Mouse (Mus musculus): Measurements from ENCODE around the gene Cln6. TPM values are rescaled to one million over a fixed set of nuclear protein-coding genes. Genes with fewer than 3 reads are reported as not detected.
"Not testable (repeated sequence)": the region's sequence is repeated elsewhere in the genome, so short reads cannot be mapped to it uniquely, and the experiment has no call there.

Cln6 gene
- polyA plus RNA-seq, 1 experiment: 94.0 TPM

- H3K4me1 ChIP-seq (ENCODE audit: control insufficient read depth, insufficient read depth, low read length): peaks cover 20% of the 10 kb centered on the region
- H3K4me3 ChIP-seq (ENCODE audit: insufficient read depth, low read depth, low read length): peak overlapping the region; percentile 99
- DNase-seq: no peak
- WGBS: 23% methylated on average over 14 of the region's 14 CpGs
- H3K36me3 ChIP-seq (ENCODE audit: control insufficient read depth, insufficient read depth, low read length): no peaks in the 10 kb centered on the region
- no peak for TF ChIP-seq CTCF (conservative IDR thresholded peaks at IDR 0.05; ENCODE audit: insufficient read depth, insufficient read length, low read depth, low read length)
- no peak for TF ChIP-seq POLR2A (IDR thresholded peaks at IDR 0.05; ENCODE audit: low read depth, low read length)
- peak overlapping the region; percentile 98 for H3K27ac ChIP-seq (ENCODE audit: insufficient read depth, low read depth, low read length)
- H3K27me3 ChIP-seq (replicated peaks; ENCODE audit: control insufficient read depth, insufficient read depth, low read length): no peaks in the 10 kb centered on the region
These were observed 26.2 kb upstream of the Cln6 start for GRCm38 (mm10) chr9:62812216-62813049.

- WGBS: 79% methylated on average over 2 of the region's 2 CpGs
- DNase-seq: no peak
- Histone ChIP-seq H3K4me3 (ENCODE audit: insufficient read depth, low read depth, low read length) (no peak overlapping the region), H3K4me1 (ENCODE audit: control insufficient read depth, insufficient read depth, low read length) (peaks cover 9% of the 10 kb centered on the region), H3K27ac (ENCODE audit: insufficient read depth, low read depth, low read length) (no peak overlapping the region), H3K27me3 (replicated peaks; ENCODE audit: control insufficient read depth, insufficient read depth, low read length) (no peaks in the 10 kb centered on the region), H3K36me3 (ENCODE audit: control insufficient read depth, insufficient read depth, low read length) (no peaks in the 10 kb centered on the region)
- no peak for TF ChIP-seq CTCF (conservative IDR thresholded peaks at IDR 0.05; ENCODE audit: insufficient read depth, insufficient read length, low read depth, low read length)
- no peak for TF ChIP-seq POLR2A (IDR thresholded peaks at IDR 0.05; ENCODE audit: low read depth, low read length)
These were observed 23.8 kb upstream of the Cln6 start for GRCm38 (mm10) chr9:62814751-62815150.

DNA sequence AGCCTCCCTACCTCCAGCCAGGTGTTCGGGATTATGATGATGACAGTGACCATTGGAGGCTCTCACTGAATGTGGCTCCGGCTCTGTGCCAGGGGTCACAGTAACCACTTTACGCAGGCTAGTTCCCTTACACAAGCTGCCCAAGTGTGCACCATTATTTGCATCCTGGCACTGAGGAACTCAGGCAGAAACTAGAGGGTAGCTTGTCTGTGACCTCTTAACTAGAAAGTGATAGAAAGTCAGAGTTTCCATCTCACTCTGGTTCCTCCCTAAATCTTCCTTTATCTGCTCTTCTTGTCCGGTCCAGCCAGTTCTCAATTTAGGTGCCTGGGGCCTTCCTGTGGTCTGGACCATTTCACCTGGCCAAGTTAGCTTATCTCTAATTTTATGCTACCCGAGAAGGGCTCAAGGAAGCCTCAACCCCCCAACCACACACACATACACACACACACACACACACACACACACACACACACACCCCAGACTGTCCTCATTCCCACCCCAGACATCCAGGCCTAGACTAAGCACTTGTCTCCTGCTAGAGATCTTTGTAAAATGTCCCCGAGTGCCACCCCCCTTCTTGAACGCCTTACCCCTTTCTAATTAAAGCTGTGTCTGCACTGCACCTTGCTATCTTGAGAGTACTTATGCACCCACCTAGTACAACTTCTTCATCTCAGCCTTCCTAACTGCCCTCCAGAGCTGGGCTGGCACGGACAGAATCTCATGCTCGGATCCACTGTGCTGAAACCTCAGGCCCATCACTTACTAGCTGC is 22.1 kb upstream of the Cln6 start:
- Histone ChIP-seq H3K36me3 (ENCODE audit: control insufficient read depth, insufficient read depth, low read length) (no peaks in the 10 kb centered on the region), H3K4me1 (ENCODE audit: control insufficient read depth, insufficient read depth, low read length) (peaks cover 6% of the 10 kb centered on the region; the same call in 1 of the 2 replicates)
- no peak for DNase-seq

DNA sequence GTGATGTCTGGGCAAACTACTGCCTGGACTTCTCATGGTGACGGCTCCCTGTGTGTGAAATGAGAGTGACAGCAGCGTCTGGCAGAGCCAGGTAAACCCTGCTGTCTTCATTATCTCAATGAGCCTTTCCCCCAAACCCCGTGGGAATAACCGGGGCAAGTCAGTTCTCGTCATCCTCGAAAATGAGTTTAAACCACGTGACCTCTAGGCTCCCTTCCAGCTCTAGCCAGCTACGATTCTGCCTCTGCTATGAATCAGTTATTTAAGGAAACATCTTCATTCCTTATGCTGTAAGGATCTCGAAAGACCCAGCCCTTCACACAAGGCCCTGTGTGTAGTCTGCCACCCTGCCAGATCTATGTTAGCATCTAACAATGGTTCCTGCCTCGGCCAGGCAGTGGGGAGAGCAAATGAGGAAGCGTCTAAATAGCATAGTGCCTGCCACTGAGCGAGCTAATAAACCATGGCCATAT is 21.4 kb upstream of the Cln6 start:
- Histone ChIP-seq H3K4me1 (ENCODE audit: control insufficient read depth, insufficient read depth, low read length) (peaks cover 5% of the 10 kb centered on the region; the same call in 1 of the 2 replicates), H3K4me3 (ENCODE audit: insufficient read depth, low read depth, low read length) (no peak overlapping the region), H3K27me3 (replicated peaks; ENCODE audit: control insufficient read depth, insufficient read depth, low read length) (no peaks in the 10 kb centered on the region), H3K36me3 (ENCODE audit: control insufficient read depth, insufficient read depth, low read length) (no peaks in the 10 kb centered on the region), H3K27ac (ENCODE audit: insufficient read depth, low read depth, low read length) (no peak overlapping the region)
- no peak for TF ChIP-seq POLR2A (IDR thresholded peaks at IDR 0.05; ENCODE audit: low read depth, low read length)
- TF ChIP-seq CTCF (conservative IDR thresholded peaks at IDR 0.05; ENCODE audit: insufficient read depth, insufficient read length, low read depth, low read length): no peak
- DNase-seq: peak; percentile 17
- WGBS: 71% methylated on average over 12 of the region's 12 CpGs

More for the DNA sequence above, 22.1 kb upstream of the Cln6 start:
- no peak overlapping the region for H3K4me3 ChIP-seq (ENCODE audit: insufficient read depth, low read depth, low read length)
- no peak overlapping the region for H3K27ac ChIP-seq (ENCODE audit: insufficient read depth, low read depth, low read length)
- WGBS: 88% methylated on average over 9 of the region's 9 CpGs
- TF ChIP-seq POLR2A (IDR thresholded peaks at IDR 0.05; ENCODE audit: low read depth, low read length) (no peak), CTCF (conservative IDR thresholded peaks at IDR 0.05; ENCODE audit: insufficient read depth, insufficient read length, low read depth, low read length) (no peak)
- no peaks in the 10 kb centered on the region for H3K27me3 ChIP-seq (replicated peaks; ENCODE audit: control insufficient read depth, insufficient read depth, low read length)

DNA sequence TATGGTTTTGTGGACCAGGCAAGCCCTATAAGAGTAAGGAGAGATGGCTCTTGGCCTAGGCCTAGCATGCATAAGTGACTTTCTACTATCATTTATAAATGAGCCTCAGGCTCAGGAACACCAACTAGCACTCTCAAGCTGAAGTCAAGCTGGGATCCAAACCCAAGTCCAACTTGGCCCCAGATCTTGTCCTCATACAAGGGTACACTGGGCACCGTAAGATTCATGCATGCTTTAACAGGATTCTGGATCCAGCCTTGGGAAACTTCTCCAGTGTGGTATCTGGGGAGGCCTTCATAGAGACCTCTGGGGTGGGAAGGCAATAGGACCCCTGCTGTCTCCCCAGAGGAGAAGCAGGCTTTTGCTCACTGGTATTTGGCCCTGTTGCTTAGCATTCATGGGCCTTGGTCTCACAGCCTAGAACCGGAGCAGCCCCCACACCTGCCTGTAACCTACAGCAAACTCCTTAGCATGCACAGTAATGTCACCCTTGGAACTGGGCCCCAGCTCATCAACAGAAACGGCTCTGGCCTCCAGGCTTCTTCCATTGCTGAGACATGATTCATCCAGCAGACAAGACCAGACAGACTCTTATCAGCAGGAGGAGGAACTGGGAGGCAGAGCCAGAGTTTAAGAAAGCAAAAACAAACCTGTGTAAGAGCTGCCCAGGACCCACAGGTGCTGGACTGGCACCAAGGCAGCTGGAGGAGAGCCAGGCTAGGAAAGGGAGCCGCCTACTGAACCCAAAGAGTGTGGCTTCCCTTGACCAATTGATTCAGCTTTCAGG is 20.6 kb upstream of the Cln6 start:
- 59% methylated on average over 4 of the region's 4 CpGs for WGBS
- peak; percentile 27 for DNase-seq

GRCm38 (mm10) chr9:62819494-62819893 is 19.1 kb upstream of the Cln6 start:
- Histone ChIP-seq H3K4me1 (ENCODE audit: control insufficient read depth, insufficient read depth, low read length) (no peaks in the 10 kb centered on the region), H3K27me3 (replicated peaks; ENCODE audit: control insufficient read depth, insufficient read depth, low read length) (no peaks in the 10 kb centered on the region)

More for the DNA sequence above, 20.6 kb upstream of the Cln6 start:
- Histone ChIP-seq H3K27me3 (replicated peaks; ENCODE audit: control insufficient read depth, insufficient read depth, low read length) (no peaks in the 10 kb centered on the region), H3K4me1 (ENCODE audit: control insufficient read depth, insufficient read depth, low read length) (no peaks in the 10 kb centered on the region), H3K36me3 (ENCODE audit: control insufficient read depth, insufficient read depth, low read length) (no peaks in the 10 kb centered on the region), H3K4me3 (ENCODE audit: insufficient read depth, low read depth, low read length) (no peak overlapping the region), H3K27ac (ENCODE audit: insufficient read depth, low read depth, low read length) (no peak overlapping the region)
- TF ChIP-seq POLR2A (IDR thresholded peaks at IDR 0.05; ENCODE audit: low read depth, low read length): no peak
- TF ChIP-seq CTCF (conservative IDR thresholded peaks at IDR 0.05; ENCODE audit: insufficient read depth, insufficient read length, low read depth, low read length): no peak

GRCm38 (mm10) chr9:62819910-62820309 is 18.7 kb upstream of the Cln6 start:
- H3K4me3 ChIP-seq (ENCODE audit: insufficient read depth, low read depth, low read length); H3K4me1 ChIP-seq (ENCODE audit: control insufficient read depth, insufficient read depth, low read length); H3K27me3 ChIP-seq (replicated peaks; ENCODE audit: control insufficient read depth, insufficient read depth, low read length); H3K27ac ChIP-seq (ENCODE audit: insufficient read depth, low read depth, low read length); H3K36me3 ChIP-seq (ENCODE audit: control insufficient read depth, insufficient read depth, low read length); DNase-seq: not testable (repeated sequence)
- WGBS: 89% methylated on average over 6 of the region's 6 CpGs

More at GRCm38 (mm10) chr9:62819494-62819893, 19.1 kb upstream of the Cln6 start:
- WGBS: 66% methylated on average over 3 of the region's 3 CpGs
- Histone ChIP-seq H3K36me3 (ENCODE audit: control insufficient read depth, insufficient read depth, low read length) (no peaks in the 10 kb centered on the region), H3K27ac (ENCODE audit: insufficient read depth, low read depth, low read length) (no peak overlapping the region), H3K4me3 (ENCODE audit: insufficient read depth, low read depth, low read length) (no peak overlapping the region)
- no peak for DNase-seq
- TF ChIP-seq POLR2A (IDR thresholded peaks at IDR 0.05; ENCODE audit: low read depth, low read length) (no peak), CTCF (conservative IDR thresholded peaks at IDR 0.05; ENCODE audit: insufficient read depth, insufficient read length, low read depth, low read length) (no peak)

All from kidney, adult 2 months (tissue).